Mouse (Mus musculus) myocyte (in vitro differentiated cells): Measurements from ENCODE around the gene Lypd5. TPM values are rescaled to one million over a fixed set of nuclear protein-coding genes. Genes with fewer than 3 reads are reported as not detected.

Source experiments
- H3K27me3 ChIP-seq: one replicate; pipeline ENCODE4 v1.6.1; 2011; ENCODE audit not compliant: control insufficient read depth, insufficient read depth, insufficient read length
- H3K36me3 ChIP-seq: one replicate; pipeline ENCODE4 v1.6.1; 2011; ENCODE audit not compliant: control insufficient read depth, insufficient read depth
- H3K4me2 ChIP-seq: one replicate; pipeline ENCODE4 v1.6.1; 2011; ENCODE audit warnings: low read depth, control low read depth
- H3K4me3 ChIP-seq: one replicate; pipeline ENCODE4 v1.5.1; 2011; ENCODE audit warnings: mild to moderate bottlenecking, control low read depth, moderate library complexity
- H3K79me2 ChIP-seq: one replicate; pipeline ENCODE4 v1.6.1; 2011; ENCODE audit not compliant: control insufficient read depth, insufficient read depth
- H3ac ChIP-seq: one replicate; pipeline ENCODE4 v1.6.1; 2011; ENCODE audit not compliant: control insufficient read depth, insufficient read length
- CEBPB ChIP-seq: IDR thresholded peaks from 2 replicates; pipeline ENCODE4 v1.6.1; 2011; ENCODE audit warnings: mild to moderate bottlenecking, moderate library complexity; ENCODE audit not compliant: poor library complexity, insufficient read depth, severe bottlenecking
- E2F4 ChIP-seq: IDR thresholded peaks from one replicate; pipeline ENCODE4 v1.6.1; 2011; ENCODE audit warnings: mild to moderate bottlenecking, control low read depth, moderate library complexity; ENCODE audit not compliant: insufficient read depth
- MAX ChIP-seq: IDR thresholded peaks from one replicate; pipeline ENCODE4 v1.6.1; 2011; ENCODE audit warnings: low read depth, mild to moderate bottlenecking, control low read depth
- MYOD1 ChIP-seq, 3 experiments: IDR thresholded peaks; one replicate each; pipeline ENCODE4 v1.6.1; 2011; ENCODE audit warnings: control low read depth in 2 of 3, low read depth in 2 of 3, mild to moderate bottlenecking in 2 of 3, moderate library complexity in 1 of 3; ENCODE audit not compliant: insufficient read length in 2 of 3, control insufficient read depth in 1 of 3
- MYOG ChIP-seq, 3 experiments: IDR thresholded peaks; one replicate each; pipeline ENCODE4 v1.6.1; 2011; ENCODE audit warnings: control low read depth in 2 of 3, low read depth in 2 of 3, mild to moderate bottlenecking in 2 of 3; ENCODE audit not compliant: insufficient read length in 2 of 3, control insufficient read depth in 1 of 3, insufficient read depth in 1 of 3
- POLR2A ChIP-seq: IDR thresholded peaks from one replicate; pipeline ENCODE4 v1.6.1; 2011; ENCODE audit warnings: low read depth, mild to moderate bottlenecking, control low read depth, moderate library complexity; ENCODE audit not compliant: insufficient read length
- POLR2AphosphoS2 ChIP-seq: IDR thresholded peaks from one replicate; pipeline ENCODE4 v1.6.1; 2011; ENCODE audit warnings: low read depth, control low read depth; ENCODE audit not compliant: insufficient read length
- REST ChIP-seq: IDR thresholded peaks from one replicate; pipeline ENCODE4 v1.6.1; 2011; ENCODE audit warnings: mild to moderate bottlenecking, control low read depth, moderate library complexity; ENCODE audit not compliant: insufficient read depth, insufficient read length
- SRF ChIP-seq: IDR thresholded peaks from one replicate; pipeline ENCODE4 v1.6.1; 2011; ENCODE audit warnings: low read depth; ENCODE audit not compliant: control insufficient read depth, insufficient read length
- TCF12 ChIP-seq: IDR thresholded peaks from one replicate; pipeline ENCODE4 v1.6.1; 2011; ENCODE audit warnings: mild to moderate bottlenecking, control low read depth; ENCODE audit not compliant: poor library complexity, insufficient read depth, severe bottlenecking
- TCF3 ChIP-seq: IDR thresholded peaks from one replicate; pipeline ENCODE4 v1.6.1; 2011; ENCODE audit warnings: low read depth, control low read depth; ENCODE audit not compliant: insufficient read length
- USF1 ChIP-seq: IDR thresholded peaks from one replicate; pipeline ENCODE4 v1.6.1; 2011; ENCODE audit warnings: low read depth, mild to moderate bottlenecking, control low read depth, moderate library complexity
- polyA plus RNA-seq: library from polyadenylated mRNA; unstranded; fragments of >200 nt; fragmentation: generic; extraction: Trizol; gene quantifications from one replicate; pipeline ENCODE4 v1.2.1, GENCODE M21; 2012; ENCODE audit warnings: missing spikeins

The Lypd5 gene
- polyA plus RNA-seq, 1 experiment: not detected

DNA sequence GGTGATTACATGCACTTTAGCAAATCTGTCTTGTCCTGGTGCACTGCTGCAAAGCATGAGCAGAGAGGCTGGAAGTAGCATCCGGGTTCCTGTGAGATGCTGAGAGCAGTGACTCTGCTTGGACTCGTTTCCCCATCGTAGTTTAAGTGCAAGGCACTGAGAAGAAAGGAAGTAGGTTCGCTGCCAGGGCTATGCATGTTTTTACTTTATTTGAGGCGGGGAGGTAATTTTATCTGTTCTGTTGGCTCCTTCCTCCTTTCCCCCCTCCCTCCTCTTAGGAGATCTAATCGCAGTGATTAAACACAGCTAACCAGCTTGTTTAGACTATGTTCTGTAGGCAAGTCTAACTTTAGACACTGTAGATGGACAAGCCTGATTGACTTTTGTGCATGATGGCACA, 30.1 kb upstream of the Lypd5 start:
- Histone ChIP-seq H3K27me3 (no peaks in the 10 kb centered on the region), H3K4me2 (no peak overlapping the region), H3K36me3 (no peaks in the 10 kb centered on the region), H3K79me2 (no peaks in the 10 kb centered on the region), H3ac (no peak overlapping the region), H3K4me3 (no peak overlapping the region)
- no peak for TF ChIP-seq MAX
- no peak for TF ChIP-seq USF1
- TF ChIP-seq CEBPB: no peak
- no peak for TF ChIP-seq SRF
- TF ChIP-seq MYOG (IDR thresholded peaks at IDR 0.05; ENCODE audit: control insufficient read depth in 1 of 3, insufficient read depth in 1 of 3, insufficient read length in 2 of 3, low read depth in 2 of 3): no peak
- no peak for TF ChIP-seq REST
- TF ChIP-seq E2F4: no peak
- no peak for TF ChIP-seq MYOD1 (IDR thresholded peaks at IDR 0.05; ENCODE audit: control insufficient read depth in 1 of 3, insufficient read length in 2 of 3, low read depth in 2 of 3)
- no peak for TF ChIP-seq TCF3
- no peak for TF ChIP-seq POLR2A
- no peak for TF ChIP-seq TCF12
- no peak for TF ChIP-seq POLR2AphosphoS2

DNA sequence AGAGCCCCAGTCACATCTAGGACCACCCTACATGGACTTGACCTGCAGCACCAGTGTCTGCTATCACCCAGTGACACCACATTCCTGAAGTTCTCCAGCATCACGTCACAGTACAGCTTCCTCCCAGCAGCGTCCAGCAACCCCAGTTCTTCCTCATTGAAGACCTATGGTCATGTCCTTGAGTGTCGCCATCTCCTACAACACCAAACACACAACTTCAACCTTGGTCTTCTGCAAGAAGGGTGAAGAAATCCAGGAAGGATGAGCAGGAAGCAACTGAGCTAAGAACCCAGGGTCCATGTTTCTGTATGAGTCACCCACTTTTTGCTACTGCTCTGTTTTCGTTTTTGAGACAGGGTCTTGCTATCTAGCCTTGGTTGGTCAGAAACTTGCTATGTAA, 26.4 kb upstream of the Lypd5 start:
- no peaks in the 10 kb centered on the region for H3K27me3 ChIP-seq
- no peaks in the 10 kb centered on the region for H3K79me2 ChIP-seq
- H3ac ChIP-seq: no peak overlapping the region
- TF ChIP-seq SRF (no peak), REST (no peak), CEBPB (no peak), MYOD1 (IDR thresholded peaks at IDR 0.05; ENCODE audit: control insufficient read depth in 1 of 3, insufficient read length in 2 of 3, low read depth in 2 of 3) (no peak), POLR2A (no peak), TCF12 (no peak), USF1 (no peak), MAX (no peak), TCF3 (no peak)
- H3K36me3 ChIP-seq: no peaks in the 10 kb centered on the region
- H3K4me3 ChIP-seq: no peak overlapping the region
- H3K4me2 ChIP-seq: no peak overlapping the region

DNA sequence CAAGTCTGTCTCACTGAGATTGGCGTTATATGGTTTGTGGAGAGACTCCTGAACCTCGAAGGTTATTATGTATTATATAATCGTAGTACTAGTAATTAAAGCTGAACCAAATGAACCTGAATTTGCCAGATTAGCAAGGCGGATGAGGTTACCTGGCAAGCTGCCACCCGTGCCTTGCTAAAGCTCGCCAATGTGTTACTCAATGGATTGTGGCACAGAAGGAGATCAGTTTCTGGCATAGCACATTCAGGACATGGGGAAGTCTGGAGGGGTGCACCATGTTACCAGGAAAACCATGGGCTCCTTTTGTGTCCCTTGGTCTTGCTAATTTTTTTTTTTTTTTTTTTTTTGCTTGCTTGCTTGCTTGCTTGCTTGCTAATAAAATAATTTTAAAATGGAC, 23.8 kb upstream of the Lypd5 start:
- TF ChIP-seq CEBPB: no peak
- TF ChIP-seq POLR2A: no peak
- TF ChIP-seq TCF12: no peak
- TF ChIP-seq MAX: no peak
- TF ChIP-seq MYOG (IDR thresholded peaks at IDR 0.05; ENCODE audit: control insufficient read depth in 1 of 3, insufficient read depth in 1 of 3, insufficient read length in 2 of 3, low read depth in 2 of 3): no peak
- no peak for TF ChIP-seq SRF
- TF ChIP-seq REST: no peak
- no peak for TF ChIP-seq POLR2AphosphoS2
- no peak for TF ChIP-seq USF1
- TF ChIP-seq MYOD1 (IDR thresholded peaks at IDR 0.05; ENCODE audit: control insufficient read depth in 1 of 3, insufficient read length in 2 of 3, low read depth in 2 of 3): no peak
- TF ChIP-seq E2F4: no peak
- no peak for TF ChIP-seq TCF3

DNA sequence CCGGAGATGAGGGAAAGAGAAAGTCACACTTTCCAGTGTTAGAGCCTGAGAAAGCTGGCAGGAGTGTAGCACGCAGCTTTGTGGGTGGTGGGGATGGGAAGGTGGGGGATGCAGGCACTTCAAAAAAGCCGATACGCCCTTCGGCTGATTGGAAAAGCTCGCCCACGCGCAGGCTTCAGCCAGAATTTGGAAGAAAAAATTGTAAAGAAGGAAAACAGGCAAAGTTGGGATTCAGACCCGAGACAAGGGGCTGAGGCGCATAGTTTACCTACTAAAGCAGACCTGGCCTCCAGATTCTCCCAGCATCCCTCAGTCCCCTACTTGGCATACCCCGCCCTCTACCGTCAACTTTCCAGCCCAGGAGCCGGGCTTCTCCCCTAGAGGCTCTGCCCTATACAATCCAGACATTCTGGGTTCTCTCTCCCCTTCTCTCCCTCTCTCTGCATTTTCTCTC, 23.3 kb upstream of the Lypd5 start:
- H3K4me2 ChIP-seq: no peak overlapping the region
- TF ChIP-seq USF1: no peak
- no peak for TF ChIP-seq SRF
- TF ChIP-seq TCF12: no peak
- TF ChIP-seq E2F4: no peak
- no peak for TF ChIP-seq TCF3
- TF ChIP-seq MYOG (IDR thresholded peaks at IDR 0.05; ENCODE audit: control insufficient read depth in 1 of 3, insufficient read depth in 1 of 3, insufficient read length in 2 of 3, low read depth in 2 of 3): no peak
- TF ChIP-seq POLR2AphosphoS2: no peak
- TF ChIP-seq POLR2A: no peak
- no peak for TF ChIP-seq REST
- no peak for TF ChIP-seq MYOD1 (IDR thresholded peaks at IDR 0.05; ENCODE audit: control insufficient read depth in 1 of 3, insufficient read length in 2 of 3, low read depth in 2 of 3)
- TF ChIP-seq MAX: no peak
- H3ac ChIP-seq: no peak overlapping the region
- H3K4me3 ChIP-seq: no peak overlapping the region
- H3K36me3 ChIP-seq: no peaks in the 10 kb centered on the region
- no peaks in the 10 kb centered on the region for H3K79me2 ChIP-seq
- H3K27me3 ChIP-seq: peaks cover 5% of the 10 kb centered on the region

More for the DNA sequence above, 23.8 kb upstream of the Lypd5 start:
- Histone ChIP-seq H3ac (no peak overlapping the region), H3K4me2 (no peak overlapping the region), H3K79me2 (no peaks in the 10 kb centered on the region), H3K4me3 (no peak overlapping the region), H3K36me3 (no peaks in the 10 kb centered on the region), H3K27me3 (peaks cover 5% of the 10 kb centered on the region)
